Mouse (Mus musculus) olfactory bulb, adult 2 months (tissue): ENCODE data around the gene Gm15114. TPM values are rescaled to one million over a fixed set of nuclear protein-coding genes. Genes with fewer than 3 reads are reported as not detected.
"Not testable (repeated sequence)": the region's sequence is repeated elsewhere in the genome, so short reads cannot be mapped to it uniquely, and the experiment has no call there.

Source experiments
- H3K27ac ChIP-seq: fragments of 200-500 bp; 2 replicates; pipeline ENCODE4 v1.5.1; 2012; ENCODE audit warnings: low read depth, low read length; ENCODE audit not compliant: insufficient read depth
- H3K4me1 ChIP-seq: fragments of 200-500 bp; 2 replicates; pipeline ENCODE4 v1.6.1; 2012; ENCODE audit warnings: low read length; ENCODE audit not compliant: control insufficient read depth, insufficient read depth
- H3K4me3 ChIP-seq: fragments of 200-500 bp; 2 replicates; pipeline ENCODE4 v1.5.1; 2012; ENCODE audit warnings: mild to moderate bottlenecking, low read depth, low read length, moderate library complexity; ENCODE audit not compliant: insufficient read depth
- WGBS: fragments of 180-500 bp; shearing (Covaris S2); methylation state at CpG from one replicate; pipeline ENCODE4 v1.1.7; 2018; 5-methylcytosine and 5-hydroxymethylcytosine counted together
- polyA plus RNA-seq: library from polyadenylated mRNA; stranded (reverse); fragments of >200 nt; gene quantifications from 2 replicates; pipeline ENCODE4 v1.2.4, GENCODE M21; 2012; ENCODE audit warnings: low replicate concordance; ENCODE audit not compliant: missing spikeins, insufficient read depth, insufficient read length

Gm15114 gene
- not detected in 2 replicates for polyA plus RNA-seq

GRCm38 (mm10) chrX:148488649-148489048, at the start of gene Gm15114:
Gm15114 (plus strand) TSS chrX:148488949.
- not testable (repeated sequence) for H3K4me3 ChIP-seq, H3K4me1 ChIP-seq, H3K27ac ChIP-seq
- no CpG with 5 or more reads among the region's 1 CpGs for WGBS

Other genes starting within 250 kb of the Gm15114 start
- not detected in 2 replicates for gene Gm8334, start 126.2 kb downstream of the Gm15114 start, polyA plus RNA-seq
- not detected in 2 replicates for gene Gm15127, start 174.6 kb downstream of the Gm15114 start, polyA plus RNA-seq